Mouse (Mus musculus) thymus, adult 18-20 months (tissue): ENCODE data around the gene Il23a.
"Not testable (repeated sequence)": the region's sequence is repeated elsewhere in the genome, so short reads cannot be mapped to it uniquely, and the experiment has no call there.

ENCODE experiments used
- DNase-seq, 2 experiments: peaks; one replicate each; pipeline ENCODE4 v3.0.0; 2022; ENCODE audit warnings: mixed read lengths in 2 of 2

Gene Il23a

GRCm38 (mm10) chr10:128303126-128304021, 4.8 kb upstream of the Il23a start, which contains the start of gene Pan2:
Gene Pan2 (plus strand): TSS chr10:128303335.
- DNase-seq, result peak; percentile 98 to 100

- DNase-seq, result no peak
These were observed 4.2 kb upstream of the Il23a start for GRCm38 (mm10) chr10:128302785-128303125.

GRCm38 (mm10) chr10:128302357-128302756, 3.8 kb upstream of the Il23a start:
- DNase-seq, result no peak

- DNase-seq, result no peak
These were observed 309 bp downstream of the Il23a start for GRCm38 (mm10) chr10:128298243-128298642.

GRCm38 (mm10) chr10:128297622-128298021, 930 bp downstream of the Il23a start:
- DNase-seq, result no peak

GRCm38 (mm10) chr10:128297221-128297620, 1.3 kb downstream of the Il23a start:
- no peak for DNase-seq

- no peak for DNase-seq
These were observed 2.0 kb downstream of the Il23a start for GRCm38 (mm10) chr10:128296370-128297090.

GRCm38 (mm10) chr10:128290594-128290993, 8.0 kb downstream of the Il23a start:
- DNase-seq, result not testable (repeated sequence)

GRCm38 (mm10) chr10:128283604-128284579, 14.7 kb downstream of the Il23a start:
- DNase-seq, result peak in 1 of 2 experiments; percentile 19

GRCm38 (mm10) chr10:128282886-128283450, 15.6 kb downstream of the Il23a start:
- no peak for DNase-seq

- DNase-seq, result no peak
These were observed 16.9 kb downstream of the Il23a start for GRCm38 (mm10) chr10:128281682-128282081.

- no peak for DNase-seq
These were observed 17.6 kb downstream of the Il23a start for GRCm38 (mm10) chr10:128280943-128281342.

- DNase-seq, result no peak
These were observed 20.4 kb downstream of the Il23a start for GRCm38 (mm10) chr10:128278158-128278557.

- DNase-seq, result not testable (repeated sequence)
These were observed 23.2 kb downstream of the Il23a start for GRCm38 (mm10) chr10:128275374-128275773.

- not testable (repeated sequence) for DNase-seq
These were observed 25.6 kb downstream of the Il23a start for GRCm38 (mm10) chr10:128272819-128273439.

GRCm38 (mm10) chr10:128271883-128272282, 26.7 kb downstream of the Il23a start:
- DNase-seq, result no peak

GRCm38 (mm10) chr10:128270866-128271265, 27.7 kb downstream of the Il23a start:
- no peak for DNase-seq

- peak; percentile 94 to 95 for DNase-seq
These were observed 28.2 kb downstream of the Il23a start, which contains the start of gene Stat2 for GRCm38 (mm10) chr10:128270287-128270841. Gene Stat2 (plus strand): TSS chr10:128270559.

GRCm38 (mm10) chr10:128269206-128269910, 29.2 kb downstream of the Il23a start:
- DNase-seq, result no peak

- DNase-seq, result no peak
These were observed 30.2 kb downstream of the Il23a start, which contains the start of gene Apof for GRCm38 (mm10) chr10:128268371-128268770. Gene Apof (plus strand): TSS chr10:128268671.
